Mouse (Mus musculus): ENCODE measurements at regions not wholly inside any gene's neighbourhood (a gene's known extent, or its start where the extent isn't known, plus 50 kb on each side); places are given as distances from the start of the nearest gene placed in this dataset.

- no peak for DNase-seq
Measured at GRCm38 (mm10) chr2:72541246-72541645, 65.3 kb downstream of the Cdca7 start.

DNA sequence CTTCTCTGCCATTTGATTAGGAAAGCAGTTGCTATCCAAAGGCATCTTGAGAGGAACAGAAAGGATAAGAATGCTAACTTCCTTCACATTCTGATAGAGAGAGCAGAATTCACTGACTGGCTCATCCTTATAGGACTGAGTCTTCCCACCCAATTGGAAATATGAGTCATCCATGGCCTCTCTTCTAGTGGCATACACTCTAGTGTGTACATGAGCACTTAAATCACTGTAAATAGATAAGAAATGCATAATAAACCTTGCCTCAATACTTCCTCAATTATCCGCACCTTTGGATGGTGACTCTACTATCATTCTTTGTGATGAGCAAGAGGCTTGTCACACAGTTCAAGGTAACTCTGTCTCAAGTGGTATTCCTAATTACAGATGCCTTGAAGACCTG lies 69.5 kb downstream of the Cdca7 start:
- DNase-seq, result no peak

DNA sequence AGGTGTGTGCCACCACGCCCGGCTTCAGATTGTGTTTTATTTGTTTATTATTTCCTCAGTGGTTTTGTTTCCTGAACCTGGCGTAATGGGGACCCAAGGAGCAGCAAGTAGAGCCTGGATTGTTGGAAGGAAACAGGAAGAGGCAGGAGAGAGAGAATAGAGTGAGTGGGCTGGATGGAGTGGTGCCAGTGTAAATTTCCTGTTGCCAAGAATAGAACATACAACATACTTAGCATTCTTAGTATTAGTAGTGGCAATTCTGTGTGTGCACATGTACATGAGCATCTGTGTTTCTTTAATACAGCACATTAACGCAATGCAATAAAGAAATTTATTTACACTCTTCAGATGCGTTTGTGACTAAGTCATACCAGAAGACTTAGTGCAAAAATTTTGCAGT lies 70.5 kb downstream of the Cdca7 start:
- no peak for DNase-seq

DNA sequence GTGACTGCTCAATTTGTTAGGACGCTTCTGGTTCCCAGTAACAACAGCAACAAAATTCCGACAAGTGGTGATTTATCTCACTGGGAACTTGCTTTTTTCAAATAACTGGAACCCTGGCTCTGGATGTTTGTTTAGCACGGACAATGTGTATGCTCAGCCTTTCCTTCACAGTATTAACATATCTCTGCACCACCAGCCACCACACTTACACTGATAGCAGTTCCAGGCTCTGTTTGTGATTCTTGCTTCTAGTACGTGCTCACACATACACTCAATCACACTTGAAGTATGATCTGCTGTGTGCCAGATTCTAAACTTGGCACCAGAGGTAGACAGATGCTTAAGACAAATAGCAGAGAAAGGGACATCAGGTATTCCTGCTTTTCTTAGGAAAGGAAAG lies 71.0 kb downstream of the Cdca7 start:
- no peak for DNase-seq

DNA sequence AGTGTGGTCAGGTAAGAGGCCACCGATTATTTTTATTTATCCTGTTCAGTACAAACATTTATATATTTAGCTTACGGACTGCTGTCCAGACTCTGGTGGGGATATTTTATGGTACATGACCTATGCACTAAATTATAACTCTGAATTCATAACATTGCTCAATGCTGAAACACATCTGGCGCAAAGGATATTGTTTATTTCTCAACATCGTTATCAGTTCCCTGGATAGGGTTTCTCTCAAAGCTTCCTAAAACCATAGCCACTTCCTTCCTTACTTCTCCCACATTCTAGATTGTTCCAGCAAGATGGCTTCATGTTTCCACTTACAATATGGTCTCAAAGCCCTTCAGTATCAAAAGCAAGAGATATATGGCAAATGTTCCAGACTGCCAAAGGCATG lies 75.3 kb downstream of the Cdca7 start:
- DNase-seq, result no peak

- DNase-seq, result no peak
Measured at GRCm38 (mm10) chr2:72554603-72555002, 78.6 kb downstream of the Cdca7 start.

DNA sequence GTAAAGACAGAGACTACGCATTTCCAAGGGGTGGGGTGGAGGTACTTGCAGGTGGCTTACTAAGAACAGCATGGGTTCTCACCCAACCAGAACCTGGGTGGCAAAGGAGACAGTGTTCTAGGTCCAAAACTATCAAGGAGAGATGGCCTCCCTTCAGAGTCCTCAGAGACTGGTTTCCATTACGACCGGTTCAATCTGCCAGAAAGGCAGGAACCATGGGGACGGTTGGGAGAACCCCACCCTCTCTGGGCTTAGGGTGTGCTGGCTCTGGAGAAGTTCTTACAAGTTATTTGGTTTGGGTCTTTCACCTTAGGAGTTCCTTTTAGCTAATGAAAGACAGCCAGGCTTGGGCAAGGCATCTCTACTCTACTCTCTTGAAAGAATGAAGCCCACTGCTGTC lies 79.2 kb downstream of the Cdca7 start:
- DNase-seq, result no peak

- peak; percentile 50 for DNase-seq
Measured at GRCm38 (mm10) chr2:72555556-72555955, 79.6 kb downstream of the Cdca7 start.

GRCm38 (mm10) chr2:72556064-72556821 lies 80.3 kb downstream of the Cdca7 start:
- peak; percentile 75 for DNase-seq

DNA sequence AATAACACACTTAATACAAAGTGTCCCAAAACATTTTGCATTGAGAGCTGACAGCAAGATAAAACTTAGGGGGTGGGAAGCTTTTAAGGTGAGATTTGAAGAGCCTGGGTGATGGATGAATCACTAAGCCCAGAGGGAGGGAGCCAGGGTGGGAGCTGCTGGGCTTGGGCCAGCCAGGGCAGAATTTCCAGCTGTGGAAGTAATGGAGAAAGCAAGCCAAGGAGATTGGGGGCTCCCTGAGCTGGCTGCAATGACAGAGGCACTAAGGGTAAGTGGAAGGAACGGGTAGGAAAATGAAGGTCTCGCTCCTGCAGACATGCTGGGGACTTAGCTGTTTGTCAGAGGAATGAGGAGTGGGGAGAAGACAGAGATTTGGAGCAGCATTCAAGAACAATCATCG lies 81.2 kb downstream of the Cdca7 start:
- DNase-seq, result peak; percentile 18

DNA sequence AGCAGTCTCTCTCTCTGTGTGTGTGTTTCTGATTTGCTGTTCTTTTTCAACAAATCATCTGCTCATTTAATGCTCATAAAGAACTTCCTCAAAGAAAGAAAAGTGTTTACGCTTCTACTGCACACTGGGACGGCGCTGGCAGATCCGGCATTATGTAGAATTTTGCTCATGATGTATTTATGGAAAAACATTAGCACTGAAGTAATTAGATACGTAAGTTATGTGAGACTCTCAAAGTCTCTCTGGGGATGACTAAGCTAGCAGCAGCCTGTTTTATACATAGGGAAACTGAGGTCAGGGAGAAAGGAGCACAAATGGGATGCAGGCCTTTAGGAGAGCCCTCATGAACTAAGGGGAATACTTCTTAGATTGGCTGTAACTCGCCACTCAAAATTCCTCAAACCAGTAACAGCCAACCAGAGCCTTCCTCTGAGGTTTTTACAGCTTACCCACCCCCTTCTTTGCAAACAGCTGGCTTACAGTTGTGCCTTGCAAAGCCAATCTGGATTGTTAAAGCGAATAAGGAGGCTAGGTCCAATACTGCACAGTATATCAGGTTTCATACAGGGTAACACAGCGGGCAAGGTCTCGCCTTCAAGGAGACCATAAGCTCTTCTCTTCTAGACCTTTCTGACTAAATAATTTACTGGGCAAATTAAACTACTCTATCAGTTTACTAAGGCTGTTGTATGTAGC lies 81.8 kb downstream of the Cdca7 start:
- no peak for DNase-seq

- peak; percentile 38 for DNase-seq
Measured at GRCm38 (mm10) chr2:72561383-72561782, 85.4 kb downstream of the Cdca7 start.

DNA sequence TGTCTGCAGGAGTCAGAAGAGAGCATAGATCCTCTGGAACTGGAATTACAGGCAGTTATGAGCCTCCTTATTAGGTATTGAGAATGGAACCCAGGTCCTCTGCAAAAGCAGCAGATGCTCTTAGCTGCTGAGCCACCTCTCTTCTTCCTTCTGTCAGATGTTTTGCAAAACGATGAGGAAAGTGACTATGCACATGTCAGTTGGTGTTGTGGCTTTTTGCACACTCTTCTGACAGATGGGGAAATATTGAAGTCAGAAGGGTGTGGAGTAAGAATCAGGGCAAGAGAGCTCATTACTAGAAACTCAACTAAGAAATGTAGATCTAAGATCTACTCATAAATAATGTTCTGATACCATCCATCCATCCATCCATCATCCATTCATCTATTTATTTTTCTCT lies 102.4 kb downstream of the Cdca7 start:
- no peak for DNase-seq

- no peak for DNase-seq
Measured at GRCm38 (mm10) chr2:72581136-72581535, 105.2 kb downstream of the Cdca7 start.

DNA sequence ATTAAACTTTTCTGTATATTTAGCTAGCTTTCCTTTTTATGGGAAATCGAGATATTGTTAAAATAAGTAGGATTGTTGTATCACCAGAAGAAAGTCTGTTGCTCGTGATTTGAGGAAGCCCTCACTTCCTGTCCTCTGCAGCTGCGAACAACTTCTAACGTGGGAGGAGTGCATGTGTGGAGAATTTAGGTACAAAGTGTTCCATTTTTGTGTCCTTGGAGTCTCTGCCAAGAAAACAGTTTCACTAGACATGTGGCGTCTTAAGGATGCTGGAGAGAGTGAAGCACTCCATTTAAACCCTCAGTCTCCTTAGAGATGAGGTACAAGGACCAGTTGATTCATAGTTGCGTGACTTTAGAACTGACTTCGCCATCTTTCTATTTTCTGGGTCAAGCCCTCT lies 112.9 kb downstream of the Cdca7 start:
- DNase-seq, result no peak

DNA sequence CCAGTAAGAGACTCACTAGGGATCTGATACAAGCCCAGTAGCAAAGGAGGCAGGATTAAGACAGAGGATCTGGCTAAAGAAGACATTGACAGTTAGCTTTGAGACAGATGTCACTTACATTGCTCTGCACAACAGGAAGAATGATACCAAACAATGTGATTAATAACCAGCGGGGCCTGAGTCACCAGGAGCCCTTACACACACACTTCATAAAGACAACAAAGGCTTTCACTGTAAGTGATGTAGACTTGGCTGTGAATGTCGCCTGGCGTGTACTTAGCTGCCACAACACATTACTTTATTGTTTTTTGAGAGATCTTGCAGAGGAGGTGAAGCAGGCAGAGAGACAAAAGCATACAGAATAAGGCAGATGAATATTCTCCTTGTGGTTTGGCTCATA lies 116.1 kb downstream of the Cdca7 start:
- DNase-seq, result peak; percentile 80

- DNase-seq, result peak; percentile 17
Measured at GRCm38 (mm10) chr2:72596994-72597925, 121.3 kb downstream of the Cdca7 start.

DNA sequence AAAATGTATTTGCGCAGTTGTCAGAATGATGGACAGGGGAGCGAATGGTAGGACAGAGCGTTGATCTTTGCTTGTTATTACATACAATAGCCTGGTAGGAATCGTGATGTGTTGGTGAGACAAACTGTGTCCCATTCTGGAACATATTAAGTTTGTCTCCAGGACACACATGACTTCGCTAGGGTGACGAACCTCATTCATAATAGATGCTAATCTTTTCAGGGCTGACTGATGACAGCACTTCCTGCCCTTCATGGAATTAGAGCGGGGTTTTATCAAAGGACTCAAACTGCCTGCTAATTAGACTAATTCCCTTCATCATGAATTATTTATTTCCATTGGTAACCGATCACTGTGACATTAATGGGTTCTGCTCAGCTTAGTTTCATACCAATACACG lies 122.0 kb downstream of the Cdca7 start:
- DNase-seq, result peak; percentile 53

GRCm38 (mm10) chr2:72600723-72601122 lies 124.8 kb downstream of the Cdca7 start:
- DNase-seq, result no peak

- no peak for DNase-seq
Measured at GRCm38 (mm10) chr2:72602152-72602551, 126.2 kb downstream of the Cdca7 start.

GRCm38 (mm10) chr2:72612221-72612620 lies 136.3 kb downstream of the Cdca7 start:
- no peak for DNase-seq

GRCm38 (mm10) chr2:72614256-72614655 lies 138.3 kb downstream of the Cdca7 start:
- DNase-seq, result no peak

GRCm38 (mm10) chr2:72615869-72616268 lies 139.9 kb downstream of the Cdca7 start:
- no peak for DNase-seq
